Mouse (Mus musculus): ENCODE data around the gene Tal1.

Gene Tal1

DNA sequence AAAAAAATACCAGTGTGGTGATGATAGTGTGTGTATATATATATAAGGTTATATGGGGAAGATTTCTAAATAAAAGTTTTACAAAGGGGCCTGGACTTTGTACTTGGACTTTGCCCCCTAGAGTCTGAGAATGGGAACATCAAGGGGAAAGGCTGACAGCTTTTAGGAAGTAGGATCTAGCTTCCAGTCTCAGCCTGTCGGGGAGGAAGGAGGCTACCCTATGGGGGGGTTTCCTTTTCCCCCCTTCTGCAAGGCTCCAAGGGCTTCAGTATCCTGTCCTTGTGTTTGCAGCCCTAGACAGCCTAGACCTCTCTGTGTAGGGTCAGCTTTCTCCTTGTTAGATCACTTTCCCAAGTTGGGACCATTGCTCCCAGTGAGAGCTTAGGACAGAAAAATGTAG, 15.4 kb downstream of the Tal1 start:
- no peak for DNase-seq (ENCODE audit: low spot score)

- no peak for DNase-seq (ENCODE audit: low spot score)
These were observed 18.6 kb downstream of the Tal1 start for GRCm38 (mm10) chr4:115074789-115075188.

GRCm38 (mm10) chr4:115075204-115075915, 19.1 kb downstream of the Tal1 start:
- DNase-seq (ENCODE audit: low spot score): no peak

DNA sequence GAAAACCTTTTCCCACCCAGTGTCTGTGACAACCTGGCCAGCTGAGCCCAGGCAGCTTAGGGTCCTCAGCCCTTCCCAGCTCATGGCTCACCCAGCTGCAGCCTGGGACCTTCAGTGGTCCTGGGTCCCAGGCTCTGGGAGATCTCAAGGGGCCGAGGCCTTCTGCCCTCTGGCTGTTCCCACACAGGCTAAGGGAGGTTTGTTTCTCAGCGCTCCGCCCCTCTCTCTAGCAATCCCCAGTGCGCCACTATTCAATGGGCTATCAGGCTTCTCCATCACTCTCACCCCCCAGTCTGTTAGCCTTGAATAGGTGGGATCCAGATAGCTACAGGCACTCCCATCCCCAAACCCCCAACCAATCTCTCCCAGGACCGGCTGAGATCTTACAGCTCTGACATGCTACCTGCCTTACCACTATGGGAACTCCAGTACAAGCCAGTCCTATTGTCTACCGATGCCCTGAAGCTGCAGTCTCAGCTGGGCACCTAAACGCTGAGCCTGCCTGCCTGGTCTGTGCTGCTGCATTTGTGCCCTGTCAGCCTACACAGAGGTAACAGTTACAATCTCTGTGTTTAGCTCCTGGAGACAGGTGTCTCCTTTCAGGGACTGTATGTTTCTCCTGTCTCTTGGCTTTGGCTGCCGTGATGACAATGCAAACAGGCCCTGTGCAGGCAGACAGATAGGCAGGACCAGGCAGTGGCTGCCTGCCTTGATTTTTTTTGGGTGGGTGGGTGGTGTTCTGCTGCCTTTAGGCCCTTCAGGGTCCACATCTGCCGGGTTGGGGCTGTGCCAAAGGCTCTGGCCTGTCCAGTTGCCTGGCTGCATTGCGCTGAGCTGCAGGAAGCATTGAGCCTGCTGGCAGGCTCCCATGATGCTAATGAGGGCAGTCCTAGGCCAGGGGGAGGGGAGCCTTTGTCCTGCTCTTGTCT, 22.9 kb downstream of the Tal1 start:
- DNase-seq (ENCODE audit: low spot score): no peak

GRCm38 (mm10) chr4:115079821-115080349, 23.7 kb downstream of the Tal1 start:
- DNase-seq (ENCODE audit: low spot score): no peak

- no peak for DNase-seq (ENCODE audit: low spot score)
These were observed 26.8 kb downstream of the Tal1 start for GRCm38 (mm10) chr4:115083031-115083430.

GRCm38 (mm10) chr4:115085522-115086095, 29.4 kb downstream of the Tal1 start:
- DNase-seq (ENCODE audit: low spot score): no peak

GRCm38 (mm10) chr4:115086257-115086656, 30.0 kb downstream of the Tal1 start:
- DNase-seq (ENCODE audit: low spot score): no peak

GRCm38 (mm10) chr4:115086763-115087415, 30.7 kb downstream of the Tal1 start:
- no peak for DNase-seq (ENCODE audit: low spot score)

DNA sequence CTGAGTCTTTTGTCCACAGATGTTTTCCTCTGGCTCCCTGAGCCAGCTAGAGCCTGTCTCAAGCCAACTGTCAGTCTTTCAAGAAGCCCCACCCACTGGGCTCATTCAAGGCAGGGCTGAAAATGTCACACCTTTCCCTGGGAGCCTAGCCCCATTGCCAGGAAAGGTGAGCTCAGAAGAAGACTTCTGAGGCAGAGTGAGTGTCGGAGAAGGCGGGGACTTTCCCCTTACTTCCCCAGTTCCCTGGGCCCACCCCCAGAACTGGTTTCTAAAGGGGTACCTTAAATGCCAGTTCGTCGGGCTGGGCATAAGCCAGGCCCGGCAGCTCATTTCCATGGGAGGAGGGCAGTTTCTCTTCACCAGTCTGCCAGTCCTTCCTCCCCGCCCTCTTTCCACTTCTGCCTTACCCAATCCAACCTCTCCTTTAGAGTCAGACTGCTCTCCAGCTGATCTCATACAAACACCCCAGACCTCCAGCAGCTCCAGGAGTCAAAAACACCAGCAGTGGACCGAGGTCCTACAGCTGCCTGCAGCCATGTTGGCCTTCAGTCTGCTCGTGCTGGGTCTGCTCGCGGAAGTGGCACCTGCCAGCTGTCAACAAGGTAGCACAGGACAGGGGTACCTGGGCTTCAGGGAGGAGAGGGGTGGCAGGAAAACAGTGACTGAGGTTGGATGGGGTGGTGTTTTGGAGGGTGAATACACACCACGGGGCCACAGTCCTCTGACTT, 32.5 kb downstream of the Tal1 start, which contains the start of gene Pdzk1ip1:
TSS of gene Pdzk1ip1 (plus strand) at position 98 of the 728 bp plus-strand sequence.
- DNase-seq (ENCODE audit: low spot score): no peak

DNA sequence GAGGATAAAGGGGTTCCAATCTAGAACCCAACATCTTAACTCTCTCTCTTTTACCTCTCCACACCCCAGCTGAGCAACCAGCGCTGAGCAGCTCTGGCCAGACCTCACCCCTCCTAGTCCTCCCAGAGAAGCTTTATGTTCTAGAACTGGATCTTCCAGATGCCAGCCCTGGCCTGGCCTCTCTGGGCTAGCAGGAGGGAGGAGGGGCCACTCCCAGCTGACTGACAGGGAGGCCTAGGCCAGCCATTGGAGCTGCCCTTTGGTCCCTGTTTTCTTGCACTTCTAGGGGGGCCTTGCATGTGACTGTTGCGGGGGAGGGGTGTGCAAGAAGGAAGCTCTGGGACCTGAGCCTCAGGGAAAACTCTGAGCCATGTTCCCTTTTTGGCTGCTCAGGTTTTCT, 34.4 kb downstream of the Tal1 start:
- no peak for DNase-seq (ENCODE audit: low spot score)

DNA sequence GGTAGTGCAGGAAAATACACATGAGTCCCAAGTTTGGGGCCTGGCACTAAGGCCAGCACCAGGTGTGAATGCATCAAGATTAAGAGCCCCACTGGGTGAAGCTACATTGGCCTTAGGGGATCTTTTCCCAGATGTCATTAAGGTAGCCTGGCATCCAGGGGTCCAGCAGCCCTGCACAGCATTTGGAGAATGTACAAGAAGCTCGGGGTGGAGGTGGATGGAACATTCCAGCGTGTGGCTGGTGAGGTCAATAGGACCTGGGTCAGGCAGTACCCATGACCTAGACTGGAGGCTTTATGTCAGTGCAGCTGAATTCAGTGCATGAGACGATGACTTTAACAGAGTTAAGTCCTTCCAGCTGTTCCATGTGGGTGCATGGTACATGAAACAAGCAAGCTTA, 35.6 kb downstream of the Tal1 start:
- DNase-seq (ENCODE audit: low spot score): no peak

DNA sequence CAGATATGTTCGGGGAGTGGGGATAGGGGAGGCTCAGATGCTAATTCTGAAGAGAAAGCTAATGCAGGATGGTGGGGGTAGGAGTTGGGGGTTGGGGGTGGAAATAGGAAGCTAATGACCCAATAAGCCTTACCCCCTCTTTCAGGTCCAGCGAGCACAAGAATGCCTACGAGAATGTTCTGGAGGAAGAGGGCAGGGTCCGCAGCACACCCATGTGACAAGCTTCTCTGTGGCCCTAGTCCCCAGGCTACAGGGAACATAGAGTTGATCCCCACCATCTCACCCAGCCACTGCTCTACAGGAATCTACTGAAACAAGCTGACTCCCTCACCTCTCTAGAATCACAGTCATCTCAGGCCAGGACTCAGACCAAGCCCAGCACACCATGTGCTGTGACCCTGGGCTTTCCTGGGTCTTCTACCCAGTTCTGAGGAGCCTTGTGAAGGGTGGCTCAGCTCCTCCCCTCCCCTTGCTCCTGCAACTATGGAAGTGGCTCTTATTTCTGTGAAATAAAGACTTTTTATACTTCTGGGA, 37.2 kb downstream of the Tal1 start:
- DNase-seq (ENCODE audit: low spot score): no peak

- DNase-seq (ENCODE audit: low spot score): no peak
These were observed 37.8 kb downstream of the Tal1 start for GRCm38 (mm10) chr4:115094056-115094455.

DNA sequence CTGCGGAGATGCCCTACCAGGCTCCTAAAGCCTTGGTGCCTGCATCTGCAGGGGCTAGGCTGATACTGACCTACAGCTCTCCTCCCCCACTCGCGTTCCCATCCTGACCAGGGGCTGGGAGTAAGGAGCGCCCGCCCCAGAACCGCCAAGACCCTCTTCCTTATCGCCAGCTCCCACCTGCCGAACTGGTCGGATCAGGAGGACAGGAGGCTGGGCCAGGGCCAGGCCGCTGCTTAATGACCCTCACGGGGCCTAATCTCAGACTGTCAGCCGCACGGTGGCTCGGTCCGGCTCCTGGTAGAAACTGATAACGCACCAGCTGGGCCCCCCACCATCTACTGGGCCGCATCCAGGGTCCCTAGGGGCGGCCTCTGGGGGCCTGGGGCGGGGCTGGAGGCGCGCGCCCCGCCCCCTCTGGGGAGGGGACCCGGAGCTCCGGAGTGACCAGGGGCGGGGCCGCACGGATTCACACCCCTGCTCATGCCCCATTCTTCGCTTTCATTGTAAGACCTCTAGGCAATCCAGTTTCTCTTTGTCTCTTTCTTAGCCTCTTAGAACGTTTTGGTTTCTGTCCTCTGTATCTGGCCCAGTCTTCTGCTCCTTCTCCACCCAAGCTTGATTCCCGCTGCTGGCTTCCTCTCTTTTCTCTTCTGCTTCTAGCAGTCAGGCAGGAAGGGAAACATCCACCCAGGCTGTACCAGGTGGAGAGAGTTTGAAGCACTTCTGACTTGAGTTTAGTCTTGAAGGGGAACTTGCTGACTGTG, 39.6 kb downstream of the Tal1 start:
- DNase-seq (ENCODE audit: low spot score): no peak

GRCm38 (mm10) chr4:115096435-115097145, 40.4 kb downstream of the Tal1 start:
- DNase-seq (ENCODE audit: low spot score): no peak

DNA sequence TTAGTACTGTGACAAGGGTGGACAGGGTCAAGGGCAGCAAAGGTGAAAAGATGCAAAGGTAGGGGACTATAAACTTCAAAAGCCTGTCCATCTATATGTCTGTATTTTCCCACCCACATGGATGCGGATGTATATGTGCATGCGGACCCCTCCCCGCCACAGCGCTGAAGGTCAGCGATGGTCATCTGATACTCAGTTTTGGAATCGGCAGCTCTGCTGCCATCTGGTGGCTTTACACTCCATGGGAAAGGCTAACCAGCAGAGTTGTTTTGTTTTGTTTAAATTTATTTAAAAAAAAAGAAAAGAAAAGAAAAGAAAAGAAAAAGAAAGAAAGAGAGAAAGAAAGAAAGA, 40.9 kb downstream of the Tal1 start:
- DNase-seq (ENCODE audit: low spot score): no peak

- peak; percentile 25 for DNase-seq (ENCODE audit: low spot score)
These were observed 45.5 kb downstream of the Tal1 start for GRCm38 (mm10) chr4:115101682-115102081.

GRCm38 (mm10) chr4:115103510-115103909, 47.3 kb downstream of the Tal1 start:
- no peak for DNase-seq (ENCODE audit: low spot score)

- DNase-seq (ENCODE audit: low spot score): no peak
These were observed 54.9 kb downstream of the Tal1 start for GRCm38 (mm10) chr4:115111167-115111566.
